Mouse (Mus musculus): ENCODE data around the gene Tmtc3. TPM values are rescaled to one million over a fixed set of nuclear protein-coding genes. Genes with fewer than 3 reads are reported as not detected.
A peak's percentile ranks its signal among the peaks of the same experiment; 100 is the strongest.
"Not testable (repeated sequence)": the region's sequence is repeated elsewhere in the genome, so short reads cannot be mapped to it uniquely, and the experiment has no call there.

Tmtc3 gene
- total RNA-seq (2021) = 1 to 10 TPM; 9.2 to 10.0 TPM

DNA sequence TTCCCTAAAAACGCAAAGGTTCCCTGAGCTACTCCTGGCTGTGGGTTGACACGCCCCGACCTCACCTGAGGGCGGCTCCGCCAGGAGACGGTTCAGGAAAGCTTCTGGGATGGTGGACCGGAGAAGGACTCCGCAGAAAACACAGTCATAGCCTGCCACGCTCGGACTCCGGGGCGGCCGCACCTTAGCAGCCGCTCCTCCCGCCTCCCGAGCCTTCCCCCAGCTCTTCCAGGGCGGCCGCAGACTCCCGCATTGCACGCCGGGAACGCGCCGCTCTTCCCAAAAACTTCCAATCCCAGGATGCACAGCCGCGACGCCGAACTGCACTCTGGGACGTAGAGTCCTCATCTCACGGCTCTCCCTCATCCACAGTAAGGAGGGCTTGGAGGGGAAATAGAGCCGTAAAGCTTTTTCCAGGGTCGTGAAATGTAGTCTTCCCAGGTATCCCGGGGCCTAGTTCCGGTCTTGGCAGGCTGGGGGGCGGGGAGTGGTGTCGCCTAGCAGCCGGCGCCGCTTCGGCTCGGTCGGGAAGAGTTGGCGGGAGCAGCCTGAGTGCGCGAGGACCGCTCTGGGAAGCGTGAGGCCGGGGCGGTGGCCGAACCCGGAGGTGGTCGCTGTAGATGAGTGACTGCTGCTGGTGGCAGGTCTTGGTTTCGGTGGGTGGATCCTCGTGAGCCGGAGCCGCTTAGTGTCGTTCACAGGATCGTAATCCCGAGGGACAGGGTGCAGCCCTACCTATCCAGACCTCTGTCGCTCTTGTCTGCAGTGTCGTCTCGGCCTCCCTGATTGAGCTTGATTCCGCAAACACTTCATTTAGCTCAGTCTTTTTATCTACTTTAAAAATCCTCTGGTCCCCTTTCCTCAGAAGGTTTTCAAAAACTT, at the start of gene Tmtc3, which contains the start of gene Cep290:
TSS of gene Tmtc3 (minus strand) at position 254 of the 882 bp plus-strand sequence.
TSS of gene Cep290 (plus strand) at position 462 of the 882 bp plus-strand sequence.
- intact Hi-C loops (cut with DNase I) = no loop called here
- peak; percentile 95 to 96 for DNase-seq (ENCODE audit: extremely low spot score in 1 of 2, low spot score in 2 of 2)

DNA sequence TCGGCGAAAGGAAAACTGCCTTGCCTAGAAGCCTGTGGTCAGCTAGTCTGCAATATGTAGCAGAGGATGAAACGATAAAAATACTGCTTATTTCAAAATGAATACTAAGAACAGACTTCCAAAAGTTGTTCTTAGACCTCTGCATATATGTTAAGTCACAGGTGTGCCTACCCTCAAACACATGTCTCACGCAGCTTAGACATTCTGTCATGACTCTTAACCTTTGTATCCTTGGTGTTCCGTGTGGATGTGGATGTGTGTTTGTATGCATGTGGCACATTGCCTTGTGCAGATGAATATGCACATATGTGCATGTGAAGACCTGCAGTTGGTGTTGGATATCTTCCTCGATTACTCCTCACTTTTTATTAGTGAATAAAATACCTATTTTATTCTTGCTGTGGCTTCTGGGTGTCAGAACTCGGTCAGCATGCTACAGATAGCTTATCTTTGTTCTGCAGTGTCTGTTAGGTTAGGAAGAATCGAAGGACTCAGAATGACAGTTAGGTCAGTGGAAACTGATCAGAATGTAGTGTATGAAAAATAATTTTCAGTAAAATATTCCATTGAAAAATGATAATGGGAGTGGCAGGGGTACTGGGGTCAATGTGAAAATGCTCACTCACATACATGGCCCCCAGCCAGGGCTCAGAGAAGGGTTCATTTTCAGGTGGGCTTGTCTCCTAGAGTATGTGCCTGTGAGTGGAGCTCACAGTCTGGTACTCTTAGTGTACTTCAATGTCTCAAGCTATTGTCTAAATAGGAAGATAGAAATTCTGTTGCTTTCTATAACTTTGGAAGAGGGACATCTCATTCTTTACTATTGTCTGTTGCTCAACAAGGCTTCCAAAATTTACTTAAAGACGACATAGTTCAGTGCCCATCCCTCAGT, 37.6 kb upstream of the Tmtc3 start:
- no peak for DNase-seq (ENCODE audit: extremely low spot score in 1 of 2, low spot score in 2 of 2)
- intact Hi-C loops (cut with DNase I) = no loop called here

DNA sequence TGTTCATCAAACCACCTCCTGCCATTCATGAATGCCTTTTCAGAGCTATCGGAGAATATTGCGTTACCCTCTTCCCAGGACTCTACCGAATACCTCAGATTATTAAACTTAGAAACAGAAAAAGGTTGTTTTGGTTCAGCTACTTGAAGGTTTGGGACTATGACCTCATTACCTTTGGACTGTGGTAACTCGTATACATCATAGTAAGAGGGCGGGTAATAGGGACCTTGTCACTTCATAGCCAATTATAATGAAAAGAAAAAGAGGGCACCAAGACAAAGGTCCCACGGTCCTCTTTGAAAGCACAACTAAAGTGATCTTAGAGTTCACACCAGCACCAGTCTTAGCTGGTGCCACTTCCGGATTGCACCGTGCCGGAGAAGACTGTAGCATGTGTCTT, 35.2 kb upstream of the Tmtc3 start:
- intact Hi-C loops (cut with DNase I) = no loop called here
- DNase-seq (ENCODE audit: extremely low spot score in 1 of 2, low spot score in 2 of 2) = no peak

DNA sequence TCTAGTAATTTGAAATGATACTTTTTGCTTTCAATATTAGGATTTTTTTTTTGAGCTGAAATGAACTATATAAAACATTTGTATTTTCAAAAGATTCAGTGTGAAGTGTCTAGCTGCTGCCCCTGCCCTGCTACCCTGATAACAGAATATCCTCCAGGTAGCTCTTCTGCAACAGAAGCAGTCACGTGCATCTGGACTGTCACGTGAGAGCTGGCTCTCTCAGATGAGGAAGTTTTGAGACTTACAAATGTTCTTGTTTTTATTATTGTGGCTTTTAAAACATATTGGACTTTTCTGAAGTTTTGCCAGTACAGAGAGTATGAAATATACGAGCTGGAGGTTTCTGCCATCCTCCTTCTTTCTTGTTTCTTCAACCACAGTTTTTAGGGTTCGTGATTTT, 34.5 kb upstream of the Tmtc3 start:
- DNase-seq (ENCODE audit: extremely low spot score in 1 of 2, low spot score in 2 of 2) = no peak
- intact Hi-C loops (cut with DNase I) = no loop called here

DNA sequence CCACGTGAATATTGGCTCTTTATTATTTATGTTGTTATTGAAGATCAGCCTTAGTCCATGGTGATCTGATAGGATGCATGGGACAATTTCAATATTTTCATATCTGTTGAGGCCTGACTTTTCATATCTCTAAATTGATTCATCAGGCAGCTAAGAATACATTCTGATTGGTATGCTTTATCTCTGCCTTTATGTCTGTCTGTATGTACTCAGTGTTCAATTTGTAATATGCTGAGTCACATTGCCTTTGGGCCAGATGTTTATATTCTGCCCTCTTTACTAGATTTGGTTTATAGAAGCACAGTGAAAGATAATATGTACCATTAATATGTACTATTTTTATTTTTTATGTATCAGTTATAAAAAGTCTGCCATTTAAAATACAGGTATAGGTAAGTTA, 21.0 kb upstream of the Tmtc3 start:
- intact Hi-C loops (cut with DNase I) = no loop called here
- no peak for DNase-seq (ENCODE audit: extremely low spot score in 1 of 2, low spot score in 2 of 2)

DNA sequence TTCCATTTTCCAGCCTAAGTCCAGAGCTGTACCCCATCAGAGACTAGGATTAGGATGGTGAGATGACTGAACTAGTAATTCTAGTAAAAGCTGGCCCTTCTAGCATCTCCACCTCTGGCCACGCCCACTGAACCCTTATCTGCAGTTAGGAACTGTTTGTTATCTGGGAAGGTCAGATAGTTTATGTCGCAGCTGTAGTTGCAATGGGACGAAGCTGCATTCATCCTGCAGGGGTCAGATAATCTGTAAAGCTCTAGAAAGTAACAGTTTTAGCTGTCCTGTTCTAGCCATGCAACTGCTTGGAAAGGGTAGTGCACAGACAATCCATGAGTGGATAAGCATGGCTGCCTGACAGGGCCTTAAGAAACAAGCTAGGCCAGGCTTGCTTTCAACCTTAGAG, 11.2 kb upstream of the Tmtc3 start:
- DNase-seq (ENCODE audit: extremely low spot score in 1 of 2, low spot score in 2 of 2) = no peak
- intact Hi-C loops (cut with DNase I) = no loop called here

DNA sequence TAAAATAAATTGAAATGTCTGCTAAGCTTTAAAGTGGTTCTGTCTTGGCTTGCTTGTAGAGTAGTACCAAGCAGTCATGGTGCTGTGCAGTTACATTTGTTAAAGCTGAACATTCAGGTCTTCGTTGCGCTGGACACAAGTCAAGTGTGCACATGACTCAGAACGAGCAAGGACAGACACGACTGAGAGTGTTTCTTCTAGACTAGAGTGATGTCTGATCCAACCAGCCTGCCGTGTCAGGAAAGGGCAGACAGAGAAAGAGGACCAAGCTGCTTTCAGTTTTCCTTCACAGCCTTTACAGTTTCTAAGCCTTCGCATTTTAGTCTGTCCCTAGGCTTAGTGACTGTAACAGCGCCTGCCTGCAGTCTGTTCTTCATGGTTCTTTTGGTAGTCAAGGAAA, 4.8 kb upstream of the Tmtc3 start:
- intact Hi-C loops (cut with DNase I) = no loop called here
- no peak for DNase-seq (ENCODE audit: extremely low spot score in 1 of 2, low spot score in 2 of 2)

DNA sequence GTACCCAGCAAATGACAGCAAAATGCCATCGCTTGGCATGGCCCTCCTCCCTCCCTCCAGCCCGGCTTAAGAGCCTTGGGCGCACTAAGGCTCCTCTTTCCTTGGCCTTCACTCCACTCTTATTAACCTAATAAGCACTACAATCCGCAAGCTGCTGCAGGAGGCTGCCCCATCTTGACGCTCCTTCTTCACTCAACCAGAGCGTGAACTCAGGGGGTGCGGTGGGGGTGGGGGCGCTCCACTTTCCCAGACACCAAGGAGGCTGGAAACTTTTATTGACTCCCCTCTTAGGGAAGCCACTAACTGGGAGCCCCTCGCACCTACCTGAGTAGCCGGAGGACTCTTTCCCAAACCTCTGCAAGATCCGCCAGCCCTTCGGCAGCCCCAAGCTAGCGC, 451 bp downstream of the Tmtc3 start:
- intact Hi-C loops (cut with DNase I) = no loop called here
- no peak for DNase-seq (ENCODE audit: extremely low spot score in 1 of 2, low spot score in 2 of 2)

DNA sequence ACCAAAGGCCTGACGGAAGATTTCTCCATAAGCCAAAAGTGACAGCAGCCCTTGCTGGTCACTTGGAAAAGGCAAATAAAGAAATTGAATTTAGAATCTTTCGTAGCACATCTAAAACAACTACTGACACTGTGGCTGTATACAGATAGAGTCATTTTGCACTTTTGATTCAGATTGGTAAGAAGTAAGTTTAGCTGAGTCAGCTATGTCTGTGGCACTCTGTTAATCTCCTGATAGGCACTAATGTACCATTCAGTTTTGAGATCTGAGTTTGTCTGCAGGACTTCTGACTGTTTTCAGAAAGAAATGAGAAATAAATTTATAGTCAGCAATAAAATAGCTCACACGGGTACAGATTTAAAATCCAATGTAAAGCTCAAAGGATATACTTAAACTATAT, 7.6 kb downstream of the Tmtc3 start:
- DNase-seq (ENCODE audit: extremely low spot score in 1 of 2, low spot score in 2 of 2) = no peak
- intact Hi-C loops (cut with DNase I) = no loop called here

DNA sequence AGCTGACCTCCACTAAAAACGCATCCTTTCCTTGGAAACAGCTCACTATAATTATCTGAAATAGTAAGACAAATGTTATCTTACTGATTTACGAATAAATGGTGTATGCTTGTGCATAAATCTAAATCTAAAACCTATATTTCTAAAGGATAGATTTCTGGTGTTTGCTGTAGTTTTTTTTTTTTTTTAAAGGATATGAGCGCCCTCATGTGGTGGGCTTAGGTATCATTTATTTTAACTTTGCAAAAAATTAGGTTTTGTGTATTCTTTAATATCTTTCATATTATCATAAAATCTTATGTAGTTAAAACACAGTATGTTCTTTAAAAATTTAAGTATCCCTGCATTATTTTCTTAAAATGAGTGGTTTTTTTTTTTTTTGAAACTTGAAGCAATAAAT, 12.1 kb downstream of the Tmtc3 start:
- intact Hi-C loops (cut with DNase I) = no loop called here
- DNase-seq (ENCODE audit: extremely low spot score in 1 of 2, low spot score in 2 of 2) = no peak

DNA sequence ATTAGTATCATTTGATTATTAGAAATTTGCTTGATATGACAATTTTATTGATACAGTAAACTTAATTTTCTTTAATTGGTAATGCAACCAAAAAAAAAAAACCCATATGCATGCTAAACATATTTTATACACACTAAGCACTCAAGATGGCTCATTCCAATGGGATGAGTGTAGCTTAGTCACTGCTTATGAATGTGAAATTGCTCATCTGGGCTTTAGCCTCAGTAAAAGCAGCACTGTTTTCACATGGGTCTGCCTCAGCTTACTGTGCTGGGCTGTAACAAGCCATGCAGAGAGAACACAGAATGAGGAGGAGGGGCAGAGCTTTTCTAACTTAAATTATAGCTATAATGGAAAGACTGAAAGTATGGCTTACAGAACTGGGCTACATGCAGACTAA, 26.6 kb downstream of the Tmtc3 start:
- intact Hi-C loops (cut with DNase I) = no loop called here
- no peak for DNase-seq (ENCODE audit: extremely low spot score in 1 of 2, low spot score in 2 of 2)

DNA sequence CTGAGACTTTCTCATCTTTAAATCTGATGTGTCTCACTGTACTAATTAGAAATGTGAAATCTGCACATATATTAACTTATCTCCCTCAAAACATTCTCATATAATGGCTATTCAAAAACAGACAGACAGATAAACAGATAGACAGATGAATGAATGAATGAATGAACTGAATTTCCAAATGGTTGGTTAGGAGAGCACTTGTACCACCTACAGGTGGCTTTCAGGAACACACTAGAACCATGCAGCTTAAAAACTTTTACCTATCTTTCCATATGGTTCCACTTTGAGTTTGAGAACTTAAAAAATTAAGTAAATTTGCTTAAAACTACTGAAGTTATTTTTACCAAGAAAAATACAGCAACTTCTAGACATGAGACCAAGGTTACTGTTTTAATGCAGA, 37.8 kb downstream of the Tmtc3 start:
- intact Hi-C loops (cut with DNase I) = no loop called here
- DNase-seq (ENCODE audit: extremely low spot score in 1 of 2, low spot score in 2 of 2) = no peak

DNA sequence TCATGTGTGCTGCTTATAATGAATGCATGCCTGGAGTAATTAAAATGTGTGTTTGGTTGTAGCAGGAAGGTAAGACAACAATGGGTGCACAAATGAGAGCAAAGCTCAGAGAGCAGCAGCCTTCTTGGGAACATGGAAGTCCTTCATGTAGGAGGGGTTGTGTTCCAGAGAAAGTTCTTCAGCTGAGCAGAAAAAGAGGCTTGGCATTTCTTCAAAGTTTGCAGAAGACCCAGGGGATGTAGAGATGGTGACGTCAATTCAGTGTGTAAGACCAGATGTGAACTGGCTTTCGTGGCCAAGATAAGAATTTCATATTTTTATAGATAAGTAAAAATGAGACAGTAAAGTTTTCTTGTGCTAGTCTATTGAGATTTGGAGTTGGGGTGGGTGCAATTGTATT, 59.6 kb downstream of the Tmtc3 start:
- intact Hi-C loops (cut with DNase I) = no loop called here
- DNase-seq (ENCODE audit: extremely low spot score in 1 of 2, low spot score in 2 of 2) = no peak

DNA sequence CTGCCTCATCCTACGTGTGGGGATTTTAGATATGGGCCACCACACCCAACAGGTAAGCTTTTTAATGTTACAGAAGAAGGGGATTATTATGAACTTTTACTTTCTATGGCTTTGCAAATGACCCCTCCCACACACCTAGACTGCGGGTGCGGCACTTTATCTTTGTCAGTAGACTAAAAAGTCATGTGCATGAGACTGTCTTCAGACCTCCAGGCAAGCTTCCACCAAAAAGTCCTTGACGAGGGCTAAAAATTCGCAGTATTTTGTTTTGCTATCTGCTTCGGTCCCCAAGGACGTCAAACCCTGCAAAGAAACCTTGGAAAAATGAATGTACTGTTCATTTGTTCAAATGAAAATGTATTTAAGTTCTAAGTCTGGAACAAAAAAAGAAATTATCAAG, 71.6 kb downstream of the Tmtc3 start:
- intact Hi-C loops (cut with DNase I) = no loop called here

DNA sequence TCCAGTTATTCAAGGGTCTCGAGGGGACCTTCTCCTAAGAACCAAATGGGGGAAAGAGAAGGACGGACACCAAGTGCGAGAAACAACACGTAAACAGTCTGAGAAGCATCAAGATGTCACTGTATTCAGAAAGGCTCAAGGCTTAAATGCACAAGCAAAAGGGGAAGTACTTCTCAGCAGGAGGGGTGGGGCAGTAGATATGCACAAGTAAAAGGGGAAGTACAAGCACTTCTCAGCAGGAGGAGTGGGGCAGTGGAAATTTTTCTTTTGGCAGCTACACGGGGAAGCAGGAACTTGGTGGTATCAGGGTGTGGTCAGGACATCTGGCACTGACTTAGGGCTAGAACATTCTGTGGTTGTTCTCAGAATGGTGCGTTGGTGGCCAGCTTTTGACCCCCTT, 84.8 kb downstream of the Tmtc3 start:
- intact Hi-C loops (cut with DNase I); DNase-seq (ENCODE audit: extremely low spot score in 1 of 2, low spot score in 2 of 2): not testable (repeated sequence)

More for the DNA sequence above, 71.6 kb downstream of the Tmtc3 start:
- DNase-seq (ENCODE audit: extremely low spot score in 1 of 2, low spot score in 2 of 2) = no peak

Other genes starting within 250 kb of the Tmtc3 start
- gene Gm4301, start 151.7 kb downstream of the Tmtc3 start, total RNA-seq (2021) = not detected
- not detected for gene Gm4302, start 146.5 kb downstream of the Tmtc3 start, total RNA-seq (2021)
- gene Gm4303, start 141.4 kb downstream of the Tmtc3 start, total RNA-seq (2021) = not detected
- not detected for gene Gm4305, start 136.3 kb downstream of the Tmtc3 start, total RNA-seq (2021)
- gene Gm4307, start 126.0 kb downstream of the Tmtc3 start, total RNA-seq (2021) = not detected
- not detected for gene Gm4312, start 104.8 kb downstream of the Tmtc3 start, total RNA-seq (2021)
- 10 to 100 TPM in 1 of 2 experiments, 1 to 10 TPM in 1; 9.9 to 10.7 TPM for gene Cep290, start 208 bp upstream of the Tmtc3 start, total RNA-seq (2021)
- 10 to 100 TPM; 22.2 to 25.2 TPM for gene 4930430F08Rik, start 103.1 kb upstream of the Tmtc3 start, total RNA-seq (2021)
- not detected for gene 1700017N19Rik, start 103.1 kb upstream of the Tmtc3 start, total RNA-seq (2021)